Mouse (Mus musculus) bone marrow, adult 2 months (tissue): ENCODE data around the gene Kcnmb3.

ENCODE experiments used
- CTCF ChIP-seq: fragments of 200-500 bp; IDR thresholded peaks from 2 replicates; pipeline ENCODE4 v1.5.1; 2011; ENCODE audit warnings: low read length, control low read depth; ENCODE audit not compliant: control insufficient read depth, insufficient read depth
- POLR2A ChIP-seq: fragments of 200-500 bp; IDR thresholded peaks from 2 replicates; pipeline ENCODE4 v1.6.1; 2011; ENCODE audit warnings: low read depth, mild to moderate bottlenecking, control low read depth, low read length, borderline replicate concordance; ENCODE audit not compliant: control insufficient read depth

DNA sequence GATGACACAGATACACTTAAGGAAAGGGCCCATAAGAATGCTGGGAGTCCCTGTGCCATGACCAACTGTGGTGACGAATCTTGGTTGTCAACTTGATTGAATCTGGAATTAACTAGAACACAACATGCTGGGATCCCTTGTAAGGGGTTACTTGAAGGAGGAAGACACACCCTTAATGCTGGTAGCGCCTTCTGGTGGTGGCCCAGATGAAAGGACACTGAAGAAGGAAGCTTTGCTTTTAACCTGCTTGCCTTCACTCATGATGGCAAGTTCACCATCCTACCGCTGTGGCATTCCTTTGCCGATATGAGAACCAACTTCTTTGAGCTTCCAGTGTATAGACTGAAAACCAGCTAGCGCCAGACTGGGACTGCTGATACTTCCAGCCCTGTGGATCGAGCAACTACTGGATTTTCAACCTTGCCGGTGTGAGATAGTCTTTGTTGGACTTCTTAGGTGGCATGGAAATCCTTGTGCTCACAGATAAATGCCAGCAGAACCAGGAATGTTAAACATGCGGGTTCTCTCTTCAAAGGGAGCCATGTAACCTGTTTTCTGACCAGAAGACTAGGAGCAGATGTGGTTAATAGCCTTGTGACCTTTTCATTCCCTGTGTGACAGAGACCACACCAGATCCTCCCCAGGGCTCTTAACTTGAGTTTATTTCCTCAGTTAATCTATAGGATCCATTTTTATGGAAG, 2.5 kb upstream of the Kcnmb3 start:
- TF ChIP-seq POLR2A (no peak), CTCF (peak; percentile 26; the same call in 1 of the 2 replicates)
